Mouse (Mus musculus): ENCODE measurements around the gene Ackr3.

Ackr3 gene

GRCm38 (mm10) chr1:90231591-90232490 lies 28.1 kb downstream of the Ackr3 start:
- DNase-seq, result no peak

DNA sequence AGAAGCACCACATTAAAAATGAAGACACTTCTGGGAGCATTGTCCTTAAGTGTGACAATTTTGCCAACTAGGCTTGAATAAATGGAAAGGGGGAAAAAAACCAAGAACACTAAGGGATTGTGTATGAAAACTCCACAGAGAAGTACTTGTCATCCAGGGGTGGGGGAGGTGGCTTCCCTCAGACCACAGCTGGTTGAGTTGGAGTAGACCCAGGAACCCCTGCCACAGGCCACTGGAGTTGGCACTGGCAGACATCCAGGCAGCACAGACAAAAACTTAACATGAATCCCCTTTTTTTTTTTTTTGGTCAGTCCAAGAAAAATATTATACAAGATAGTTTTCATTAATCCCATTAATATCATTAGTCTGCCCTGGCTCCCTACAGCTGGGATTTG lies 28.7 kb downstream of the Ackr3 start:
- no peak for DNase-seq

GRCm38 (mm10) chr1:90234620-90235054 lies 30.9 kb downstream of the Ackr3 start:
- DNase-seq, result no peak

DNA sequence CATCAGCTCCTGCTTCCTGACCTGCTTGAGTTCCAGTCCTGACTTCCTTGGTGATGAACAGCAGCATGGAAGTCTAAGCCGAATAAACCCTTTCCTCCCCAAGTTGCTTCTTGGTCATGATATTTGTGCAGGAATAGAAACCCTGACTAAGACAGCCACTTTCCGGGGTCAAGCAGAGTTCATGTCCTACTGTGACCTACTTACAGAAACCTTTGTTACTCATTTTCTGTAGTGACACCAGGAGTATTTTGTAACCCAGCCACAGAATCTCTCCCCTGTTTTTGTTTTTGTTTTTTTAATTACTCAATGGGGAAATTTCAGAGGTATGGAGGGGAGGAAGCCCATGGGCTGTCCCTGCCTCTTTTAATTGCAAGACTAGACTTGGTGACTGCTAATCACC lies 32.9 kb downstream of the Ackr3 start:
- DNase-seq, result no peak

GRCm38 (mm10) chr1:90238095-90238888 lies 34.5 kb downstream of the Ackr3 start:
- no peak for DNase-seq

- DNase-seq, result no peak
Observed at GRCm38 (mm10) chr1:90239336-90240225, 35.8 kb downstream of the Ackr3 start.

DNA sequence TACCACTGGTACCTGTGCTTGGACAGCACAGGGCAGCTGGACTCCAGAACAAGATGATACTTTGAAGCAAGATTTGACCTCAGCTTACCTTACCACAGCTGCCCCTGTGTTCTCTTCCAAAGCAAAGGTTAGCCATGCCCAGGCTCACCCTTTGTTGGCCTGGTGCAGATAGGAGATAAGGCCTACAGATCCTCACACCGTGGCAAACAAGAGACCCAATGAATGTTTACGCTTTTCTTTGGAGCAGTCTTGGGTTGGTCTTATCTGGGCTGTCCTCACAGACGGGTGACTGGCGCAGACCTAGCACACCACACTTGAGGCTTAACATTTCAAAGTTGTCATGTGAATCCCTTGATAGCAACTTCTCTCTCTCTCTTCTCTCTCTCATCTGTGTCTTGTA lies 36.5 kb downstream of the Ackr3 start:
- DNase-seq, result no peak

GRCm38 (mm10) chr1:90242444-90242989 lies 38.7 kb downstream of the Ackr3 start:
- no peak for DNase-seq

GRCm38 (mm10) chr1:90244537-90244936 lies 40.8 kb downstream of the Ackr3 start:
- DNase-seq, result no peak

GRCm38 (mm10) chr1:90245533-90245932 lies 41.8 kb downstream of the Ackr3 start:
- no peak for DNase-seq

DNA sequence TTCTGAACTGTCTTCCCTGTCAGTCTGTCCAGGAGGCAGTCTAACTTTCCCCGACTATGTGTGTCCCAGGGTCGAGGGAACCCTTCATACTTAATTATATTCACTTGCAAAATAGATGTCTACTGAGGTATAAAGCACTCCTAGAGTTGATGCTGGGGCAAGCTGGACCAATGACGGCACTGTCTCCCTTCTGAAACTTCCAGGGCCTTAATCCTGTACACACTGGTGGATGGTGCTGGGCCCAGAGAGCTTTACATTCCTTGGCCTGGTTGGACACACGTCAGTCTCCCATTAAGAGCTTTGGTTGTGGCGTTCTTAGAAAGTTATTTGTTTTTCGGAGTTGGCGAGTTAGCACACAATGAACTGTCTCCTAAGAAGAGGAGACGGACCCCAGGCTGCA lies 42.3 kb downstream of the Ackr3 start:
- no peak for DNase-seq

DNA sequence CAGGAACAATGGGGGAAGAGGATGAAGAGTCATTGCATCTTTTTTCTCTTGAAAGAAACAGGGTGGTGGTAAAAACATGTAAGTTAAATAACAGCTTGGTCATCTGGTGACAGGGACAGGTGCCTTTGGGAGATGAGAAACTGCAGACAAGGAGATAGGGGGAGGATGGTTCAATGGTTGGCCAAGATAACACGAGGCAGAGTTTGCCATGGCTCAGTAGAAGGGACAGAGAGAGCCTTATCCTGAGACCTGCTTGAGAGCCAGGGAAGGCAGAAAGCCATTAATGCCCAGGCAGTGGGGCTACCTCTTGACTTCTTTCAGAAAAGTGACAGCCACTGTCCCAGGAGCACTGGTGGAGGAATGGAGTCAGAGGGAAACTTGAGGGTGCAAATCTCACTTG lies 43.0 kb downstream of the Ackr3 start:
- no peak for DNase-seq

DNA sequence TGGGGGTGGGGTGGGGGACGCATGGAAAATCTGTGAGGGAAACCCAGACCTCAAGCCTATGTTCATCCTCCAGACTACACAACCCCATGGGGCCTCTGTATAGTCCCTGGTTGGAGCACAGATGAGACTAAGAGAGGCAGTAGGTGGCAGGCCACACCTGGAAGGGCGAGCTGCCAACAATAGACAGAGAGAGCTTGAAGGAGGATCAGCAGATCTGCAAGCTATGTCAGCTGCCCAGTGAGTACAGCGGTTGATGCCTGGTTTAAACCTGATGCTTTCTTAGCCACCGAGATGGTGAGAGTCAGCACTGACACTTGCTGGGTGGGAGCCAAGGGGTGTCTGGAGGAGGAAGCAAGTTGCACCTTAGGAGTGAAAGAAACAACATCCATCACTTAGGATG lies 43.5 kb downstream of the Ackr3 start:
- DNase-seq, result no peak

DNA sequence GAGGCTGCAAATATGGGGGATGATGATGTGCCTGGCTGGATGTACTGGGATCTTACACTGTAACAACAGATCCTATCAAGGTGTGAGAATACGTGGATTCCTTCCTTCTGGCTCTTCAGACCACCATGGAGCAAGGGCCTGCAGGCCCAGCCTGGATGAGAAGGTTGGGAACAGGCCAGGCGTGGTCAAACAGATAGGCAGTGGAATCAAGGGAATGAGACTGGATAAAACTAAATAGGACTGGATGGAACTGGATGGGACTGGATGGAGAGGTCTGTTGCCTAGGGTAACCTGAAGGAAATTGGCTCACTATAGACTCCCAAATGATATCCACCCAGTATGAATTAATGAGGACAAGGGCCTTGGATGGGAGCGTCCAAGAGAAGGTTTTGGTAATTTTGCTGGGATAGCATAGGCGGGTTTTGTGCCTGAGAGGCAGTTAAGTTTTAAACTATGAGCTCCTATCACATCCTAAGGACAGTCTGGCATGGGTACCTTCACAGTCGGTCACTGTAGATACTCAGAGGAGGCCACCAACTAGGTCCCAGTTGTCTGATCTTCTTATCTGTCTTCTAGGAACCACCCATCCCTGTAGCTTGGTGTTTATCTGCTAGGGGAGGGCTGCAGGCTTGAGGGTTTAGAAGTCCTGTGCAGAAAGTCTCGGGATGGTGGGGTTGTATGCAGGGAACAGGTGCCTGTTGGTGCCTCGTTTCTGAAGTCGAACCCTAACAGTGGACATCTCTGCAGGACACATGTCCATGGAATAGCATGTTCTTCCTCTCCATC lies 44.2 kb downstream of the Ackr3 start:
- no peak for DNase-seq

DNA sequence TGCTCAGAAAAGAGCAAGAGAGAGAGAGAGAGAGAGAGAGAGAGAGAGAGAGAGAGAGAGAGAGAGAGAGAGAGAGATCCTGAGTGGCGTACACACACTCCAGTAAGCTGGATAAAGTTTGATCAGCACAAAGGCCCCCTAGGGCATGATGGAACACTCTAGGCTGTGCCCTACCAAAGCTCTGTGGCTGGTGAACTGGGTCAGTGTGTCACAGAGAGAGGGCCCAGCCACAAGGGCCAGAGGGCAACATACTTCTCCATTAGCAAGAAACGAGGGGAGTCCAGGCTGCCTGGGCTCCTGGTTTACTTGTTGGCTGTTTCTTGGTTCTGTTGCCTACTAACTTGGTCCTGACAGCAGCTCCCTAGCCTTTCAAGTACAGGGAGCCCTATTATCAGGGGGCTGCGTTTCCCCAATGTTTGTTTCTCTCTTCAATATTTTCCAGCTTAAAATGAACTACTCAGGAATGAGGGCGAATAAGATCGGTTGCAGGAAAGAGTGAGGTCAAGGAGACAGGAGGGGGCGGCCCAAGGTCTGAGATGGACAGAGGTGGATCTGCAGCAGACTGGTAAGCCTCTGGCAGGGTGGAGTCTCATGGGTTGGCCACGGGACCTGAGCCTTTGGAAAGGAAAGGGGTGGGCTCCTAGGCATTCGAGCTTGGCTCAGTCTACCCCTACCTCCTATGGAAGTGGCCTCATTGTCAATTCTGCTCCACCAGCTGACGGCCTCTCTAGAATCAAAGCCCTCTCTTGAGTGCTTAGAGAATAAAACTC lies 45.4 kb downstream of the Ackr3 start:
- no peak for DNase-seq

GRCm38 (mm10) chr1:90250419-90250818 lies 46.6 kb downstream of the Ackr3 start:
- no peak for DNase-seq

DNA sequence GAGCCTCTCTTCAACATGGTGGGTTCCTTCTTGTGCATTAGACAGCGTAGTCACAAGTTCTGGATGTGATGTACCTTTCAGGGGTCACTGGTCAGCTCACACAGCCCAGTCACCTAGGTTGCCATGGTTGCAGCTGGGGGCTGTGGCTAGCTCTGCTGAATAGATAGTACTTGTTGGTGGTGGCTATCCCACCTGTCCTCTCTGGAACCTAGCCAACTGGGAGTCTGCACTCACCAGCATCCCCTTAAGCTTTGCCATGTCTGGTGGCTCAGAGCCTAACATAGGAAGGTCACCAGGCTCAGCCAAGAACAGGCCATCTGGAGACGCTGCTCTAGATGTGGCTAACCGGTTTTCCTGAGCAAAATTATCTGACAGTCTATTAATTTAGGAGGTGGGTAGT lies 47.4 kb downstream of the Ackr3 start:
- no peak for DNase-seq

DNA sequence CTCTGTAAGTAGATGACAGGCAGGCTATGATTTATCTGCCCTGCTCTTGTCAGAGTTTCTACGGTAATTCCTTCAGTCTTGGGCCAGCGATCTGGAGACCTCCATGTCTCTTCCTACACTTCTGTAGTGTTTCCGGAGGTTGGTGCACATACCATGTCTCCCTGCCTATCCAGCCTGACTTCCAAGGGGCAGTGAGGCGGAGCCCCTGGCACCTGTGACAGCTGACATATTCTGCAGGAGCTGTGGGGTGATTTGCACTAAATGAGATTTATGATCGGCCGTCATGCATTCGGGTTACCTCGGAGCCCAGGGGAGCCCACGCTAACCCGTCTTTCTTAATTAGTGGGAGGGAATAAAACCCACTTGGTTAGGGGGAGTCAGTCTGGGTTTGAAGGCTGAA lies 49.7 kb downstream of the Ackr3 start:
- DNase-seq, result no peak

DNA sequence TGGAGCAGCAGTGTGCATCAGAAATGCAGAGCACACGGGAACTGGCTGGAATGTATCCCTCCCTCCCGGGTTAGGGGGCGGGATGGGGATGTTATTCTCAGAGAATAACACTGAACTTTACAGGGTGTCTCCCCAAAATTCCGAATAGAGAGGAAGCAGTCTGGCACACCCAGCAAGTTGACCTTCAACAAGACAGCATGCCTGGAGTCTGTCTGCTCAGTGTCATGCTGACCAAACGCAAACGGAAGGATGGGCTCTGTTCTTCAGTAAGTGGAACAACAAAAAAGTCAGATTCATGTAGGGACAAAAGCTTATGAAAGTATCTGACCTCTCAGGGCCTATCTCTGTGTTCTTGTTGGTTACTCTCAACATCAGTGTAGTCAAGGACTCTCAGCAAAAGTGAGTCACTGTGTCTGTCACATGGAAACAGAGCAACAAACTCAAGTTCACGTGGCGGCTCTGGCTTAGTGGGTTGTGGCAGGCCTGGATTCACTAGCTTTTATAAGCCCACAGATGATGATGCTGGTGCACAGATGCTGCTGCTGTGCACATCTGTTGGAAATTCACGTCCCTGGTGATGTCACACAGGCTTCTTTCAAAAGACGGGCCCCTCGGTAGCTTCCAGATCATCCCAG lies 54.6 kb downstream of the Ackr3 start:
- DNase-seq, result no peak
